Mouse (Mus musculus) bone marrow macrophage, adult 2 months (primary cell): ENCODE results near the gene Vwf.

Source experiments
- CTCF ChIP-seq: IDR thresholded peaks from 2 replicates; pipeline ENCODE4 v1.5.1; 2012; ENCODE audit warnings: low read depth, mild to moderate bottlenecking, low read length, moderate library complexity
- POLR2A ChIP-seq: IDR thresholded peaks from 2 replicates; pipeline ENCODE4 v1.6.1; 2012; ENCODE audit warnings: mild to moderate bottlenecking, low read depth, low read length, borderline replicate concordance

- TF ChIP-seq CTCF (no peak), POLR2A (no peak)
Observed at GRCm38 (mm10) chr6:125680613-125681012, 134.0 kb downstream of the Vwf start.
